Mouse (Mus musculus): Measurements from ENCODE around the gene Gpr87.

DNA sequence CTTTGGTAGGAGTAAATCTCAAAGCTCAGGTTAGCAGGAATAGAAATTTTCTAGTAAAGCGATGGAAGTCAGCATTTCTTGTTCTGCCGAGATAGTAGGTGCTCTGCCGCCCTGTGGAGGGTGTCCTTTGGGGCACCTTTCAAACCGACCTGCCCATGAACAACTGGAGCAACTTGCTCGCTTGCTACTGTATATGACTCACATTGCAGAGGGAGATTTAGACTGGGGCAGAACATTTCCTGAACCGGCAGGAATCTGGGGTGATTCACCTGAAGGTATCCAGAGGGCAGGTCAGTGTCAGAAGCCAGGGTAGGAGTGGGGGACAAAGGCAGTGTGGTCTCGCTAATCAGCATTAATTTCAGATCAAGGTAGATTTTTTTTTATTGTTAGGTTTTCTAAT is at the start of gene Gpr87:
- no peak for TF ChIP-seq CTCF (conservative IDR thresholded peaks at IDR 0.05; ENCODE audit: low read length)
- no peak for TF ChIP-seq NANOG (IDR thresholded peaks at IDR 0.05; ENCODE audit: borderline replicate concordance, low read length)

Measured in E14TG2a.4 (cell line).